Mouse (Mus musculus) ES-CJ7 (cell line): ENCODE data around the gene Cmah.
A peak's percentile ranks its signal among the peaks of the same experiment; 100 is the strongest.

Experiments used
- DNase-seq: peaks from one replicate; pipeline ENCODE4 v3.0.0; 2011; ENCODE audit warnings: low read depth, low spot score

Gene Cmah

DNA sequence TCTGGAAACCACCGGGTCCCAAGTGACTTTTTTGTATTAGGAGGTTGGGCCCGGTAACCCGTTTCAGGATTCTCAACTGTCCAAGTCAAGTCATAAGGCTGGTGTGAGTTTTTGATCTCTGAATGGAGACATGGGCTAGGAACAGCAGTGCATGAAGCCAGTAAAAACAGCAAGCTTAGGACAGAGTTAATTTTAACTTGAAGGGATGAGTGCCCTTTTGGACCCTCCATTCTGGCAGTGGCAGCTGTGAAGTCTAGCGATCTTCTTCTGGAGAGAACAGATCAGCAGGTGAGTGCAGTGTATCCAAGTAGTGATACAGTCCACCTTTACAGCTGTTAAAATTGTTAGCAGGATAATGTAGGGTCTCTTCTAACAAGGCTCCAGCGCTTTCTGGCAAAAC, at the start of gene Cmah:
Gene Cmah (plus strand): TSS at position 204 of the 400 bp plus-strand sequence.
- no peak for DNase-seq

DNA sequence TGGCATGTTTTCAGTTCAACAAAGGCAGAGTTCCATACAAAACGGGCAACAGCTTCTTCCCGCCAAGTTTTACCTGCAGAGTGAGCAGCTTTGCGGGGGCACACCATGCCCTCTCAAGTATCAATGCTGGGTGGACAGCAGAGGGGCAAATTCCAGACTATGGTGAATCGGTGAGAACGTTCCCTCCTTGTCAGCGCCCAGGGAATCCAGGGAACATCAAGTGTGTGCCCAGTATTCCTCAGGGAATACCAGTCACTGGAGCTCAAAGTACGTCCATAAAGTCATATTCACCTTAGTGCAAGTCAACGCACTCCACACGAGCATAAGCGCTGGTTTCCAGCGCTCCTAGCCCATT, 47.8 kb upstream of the Cmah start:
- DNase-seq, result no peak

DNA sequence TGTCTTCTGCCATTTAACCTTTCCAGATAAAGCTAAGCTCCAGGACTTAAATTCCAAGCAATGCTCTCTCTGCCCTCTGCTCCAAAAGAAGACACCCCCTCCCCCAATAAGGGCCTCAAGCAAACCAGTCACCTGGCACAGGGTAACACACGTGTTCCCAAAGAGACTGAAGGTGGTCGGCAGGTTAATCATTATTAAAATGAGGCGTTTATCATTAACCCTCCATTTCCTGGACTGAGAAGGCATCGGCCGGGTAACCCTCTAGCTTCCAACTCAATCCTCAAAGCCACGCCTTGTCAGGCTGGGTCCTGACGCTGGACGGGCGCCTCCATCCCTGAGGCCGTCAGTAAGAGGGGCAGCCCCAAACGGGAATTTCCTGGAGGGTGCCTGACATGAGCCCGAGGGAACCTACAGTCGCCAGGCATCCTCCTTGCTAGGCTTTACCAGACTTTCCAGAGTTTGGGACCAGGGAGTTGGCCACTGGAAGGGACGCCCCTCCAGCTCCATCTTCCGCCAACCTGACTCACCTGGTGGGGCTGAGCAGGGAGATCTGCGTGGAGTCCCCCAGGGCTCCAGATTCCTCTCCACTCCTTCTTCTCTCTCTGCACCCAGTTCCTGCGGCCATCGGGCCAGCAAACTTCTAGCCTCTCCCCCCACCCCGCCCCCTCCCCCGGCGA, 47.3 kb upstream of the Cmah start:
- peak; percentile 20 for DNase-seq

DNA sequence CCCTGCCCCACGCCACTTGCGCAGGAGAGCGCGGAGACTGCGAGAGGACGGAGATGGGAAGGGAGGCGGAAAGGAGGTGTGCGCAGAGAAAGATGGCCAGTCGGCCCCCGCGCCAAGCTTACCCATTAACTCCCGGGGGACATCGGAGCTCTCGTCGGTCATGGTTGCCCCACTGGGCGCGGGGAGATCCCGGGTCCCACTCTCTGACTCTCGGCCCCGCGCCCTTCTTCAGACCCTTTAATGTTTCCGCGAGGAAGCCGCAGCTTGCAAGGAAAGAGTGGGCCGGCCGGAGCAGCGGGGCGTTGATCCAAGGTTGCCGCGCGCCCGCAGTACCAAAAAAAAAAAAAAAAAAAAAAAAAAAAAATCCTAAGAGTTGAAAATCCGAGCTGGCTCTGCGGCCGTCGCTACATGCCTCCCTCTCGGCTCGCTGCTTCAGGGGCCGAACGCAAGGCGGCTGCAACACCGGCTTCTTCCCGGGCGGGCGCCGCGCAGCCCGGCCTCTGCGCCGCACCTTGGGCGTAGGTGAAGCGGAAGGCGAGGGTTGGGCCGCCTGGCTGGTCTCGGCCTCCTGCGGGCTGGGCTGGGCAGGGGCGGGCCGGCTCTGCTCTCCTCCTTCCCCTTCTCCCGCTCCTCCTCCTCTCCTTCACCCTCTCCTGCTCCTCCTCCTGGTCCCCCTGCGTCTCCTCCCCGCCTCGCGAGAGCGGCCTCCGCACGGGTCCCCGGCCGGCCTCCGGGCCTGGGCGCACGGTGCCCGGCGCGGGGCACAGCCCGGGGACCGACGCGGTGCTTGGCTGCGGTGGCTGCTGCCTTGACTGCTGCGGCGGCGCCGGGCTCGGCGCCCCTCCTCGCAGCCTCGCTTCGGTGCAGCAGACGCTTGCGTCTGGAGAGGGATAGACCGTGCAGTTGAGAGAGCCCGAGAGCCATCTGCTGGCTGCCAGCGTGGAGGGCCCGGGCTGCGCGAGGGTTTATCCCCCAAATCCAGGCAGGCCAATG, 46.5 kb upstream of the Cmah start, which contains the start of gene Carmil1:
Gene Carmil1 (minus strand): TSS at position 357 of the 993 bp plus-strand sequence.
- peak; percentile 79 for DNase-seq

DNA sequence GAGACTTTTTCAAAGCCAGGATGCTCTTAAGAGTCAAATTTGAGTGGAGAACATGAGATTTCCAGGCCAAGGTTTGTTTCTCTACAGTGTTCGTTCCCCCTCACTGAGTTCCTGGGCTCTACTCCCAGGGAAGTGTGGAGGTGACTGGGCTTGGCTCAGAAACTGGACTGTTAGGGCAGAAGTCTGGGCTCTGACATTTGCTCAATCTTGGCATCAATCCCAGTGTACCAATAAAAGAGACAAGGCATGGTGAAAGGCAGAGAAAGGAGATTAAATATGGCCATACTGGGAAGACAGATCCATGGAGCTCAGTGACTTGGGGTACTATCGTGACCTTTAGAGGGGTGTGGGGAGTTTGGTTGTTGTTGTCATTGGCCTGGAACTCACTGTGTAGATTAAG, 39.8 kb upstream of the Cmah start:
- DNase-seq, result no peak

DNA sequence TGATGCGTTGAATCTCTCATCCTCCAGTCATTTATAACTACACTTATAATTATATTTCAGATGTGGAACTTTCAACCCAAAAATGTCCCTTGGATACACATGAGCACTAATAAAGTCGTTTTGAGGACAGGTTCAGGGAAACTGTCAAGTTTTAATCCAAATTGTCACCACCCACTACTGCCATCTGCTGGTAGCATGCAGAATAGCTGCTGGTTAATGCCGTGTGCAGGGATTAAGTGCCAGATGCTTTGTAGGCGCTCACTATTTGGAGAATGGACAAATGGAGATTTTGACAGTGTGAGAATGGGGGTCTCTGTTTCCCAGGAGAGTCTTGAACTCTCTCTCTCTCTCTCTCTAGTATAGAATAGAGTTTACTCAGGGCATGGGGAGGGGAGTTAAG, 30.0 kb upstream of the Cmah start:
- DNase-seq, result peak; percentile 50

DNA sequence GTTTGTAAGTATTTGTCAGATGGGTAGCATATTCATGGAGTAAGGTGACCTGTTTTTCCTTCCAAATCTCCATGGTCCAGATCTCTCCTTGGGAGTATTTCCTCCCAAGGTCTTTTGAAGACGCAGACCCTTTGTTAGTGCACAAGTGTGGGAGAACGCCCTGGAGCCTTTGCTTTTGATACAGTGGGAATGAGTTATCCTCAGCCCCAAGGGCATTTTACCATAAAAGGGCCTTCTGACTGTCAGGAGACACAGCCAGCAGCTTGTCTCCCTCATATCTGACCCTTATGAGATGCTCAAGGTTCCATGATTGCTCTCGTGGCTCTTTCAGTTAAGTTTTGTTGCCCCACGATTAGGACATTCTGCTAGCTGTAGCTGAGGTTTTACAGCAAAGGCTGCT, 21.7 kb upstream of the Cmah start:
- DNase-seq, result no peak

DNA sequence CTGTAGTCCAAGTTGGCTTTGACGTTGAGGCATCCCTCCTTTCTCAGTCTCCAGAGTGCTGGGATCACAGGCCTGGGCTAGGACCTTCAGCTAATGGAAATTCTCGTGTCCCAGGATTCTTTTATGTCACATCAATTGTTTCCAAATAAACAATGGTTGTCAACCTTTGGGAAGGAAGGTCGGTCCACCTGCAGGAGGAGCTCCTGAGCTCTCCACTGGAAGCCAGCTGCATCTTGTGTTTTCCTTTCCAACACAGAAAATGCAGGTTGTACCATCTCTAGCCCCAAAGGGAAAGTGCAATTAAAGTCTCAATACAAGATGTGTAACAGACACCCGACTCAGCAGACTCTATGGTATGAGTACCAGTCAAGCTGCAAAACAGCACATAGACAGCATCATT, 21.0 kb upstream of the Cmah start:
- DNase-seq, result peak; percentile 9

DNA sequence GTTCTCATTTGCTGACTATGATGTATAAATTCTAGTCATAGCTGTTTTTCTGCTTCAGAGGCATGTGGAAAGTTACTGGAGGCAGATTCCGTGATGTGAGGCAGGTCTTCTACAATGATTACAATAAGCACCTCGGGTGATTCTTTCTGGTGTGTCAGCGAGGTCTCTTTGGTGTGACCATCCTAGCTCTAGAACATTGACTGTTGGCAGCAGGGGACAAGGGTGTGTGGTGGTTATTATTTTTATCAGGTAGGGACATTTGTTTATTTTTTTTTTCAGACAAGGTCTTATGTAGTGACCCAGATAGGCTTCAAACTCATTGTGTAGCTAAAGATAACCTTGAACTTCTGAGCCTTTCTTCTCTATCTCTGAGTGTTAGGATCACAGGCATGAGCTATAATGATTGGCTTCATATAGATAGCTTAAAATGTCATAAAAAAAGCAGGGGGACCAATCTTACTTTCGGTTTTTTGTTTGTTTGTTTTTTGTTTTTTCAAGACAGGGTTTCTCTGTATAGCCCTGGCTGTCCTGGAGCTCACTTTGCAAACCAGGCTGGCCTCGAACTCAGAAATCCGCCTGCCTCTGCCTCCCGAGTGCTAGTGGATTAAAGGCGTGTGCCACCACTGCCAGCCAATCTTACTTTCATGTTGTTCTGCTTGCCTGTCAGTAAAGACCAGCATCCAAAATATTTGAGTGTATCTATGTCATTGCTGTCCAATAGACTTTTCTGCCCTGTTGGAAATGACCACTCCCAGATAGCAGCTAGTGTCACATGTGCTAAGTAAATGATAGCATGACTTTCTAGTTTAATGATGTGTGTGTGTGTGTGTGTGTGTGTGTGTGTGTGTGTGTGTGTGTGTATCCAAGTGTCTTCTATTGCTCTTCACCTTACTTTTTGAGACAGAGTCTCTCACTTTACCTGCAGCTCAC, 15.9 kb upstream of the Cmah start:
- no peak for DNase-seq

DNA sequence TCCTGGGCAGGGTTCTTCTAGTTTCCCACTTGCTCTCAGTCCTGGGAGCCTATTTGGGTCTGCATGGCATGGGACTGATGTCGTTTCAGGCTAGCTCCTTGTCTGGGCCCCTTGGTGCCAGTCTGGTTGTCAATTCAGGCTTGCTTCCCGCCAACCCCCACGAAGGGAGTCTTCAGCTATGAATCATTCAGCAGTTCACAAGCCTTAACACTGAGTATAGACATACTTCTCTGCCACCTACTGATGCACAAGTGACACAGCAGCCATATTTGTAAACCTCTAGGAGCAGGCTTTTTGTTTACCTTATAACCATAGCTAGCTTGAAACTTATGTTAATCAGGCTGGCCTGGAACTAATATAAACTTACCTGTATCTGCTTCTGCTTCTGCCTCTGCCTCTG, 10.6 kb upstream of the Cmah start:
- DNase-seq, result no peak

DNA sequence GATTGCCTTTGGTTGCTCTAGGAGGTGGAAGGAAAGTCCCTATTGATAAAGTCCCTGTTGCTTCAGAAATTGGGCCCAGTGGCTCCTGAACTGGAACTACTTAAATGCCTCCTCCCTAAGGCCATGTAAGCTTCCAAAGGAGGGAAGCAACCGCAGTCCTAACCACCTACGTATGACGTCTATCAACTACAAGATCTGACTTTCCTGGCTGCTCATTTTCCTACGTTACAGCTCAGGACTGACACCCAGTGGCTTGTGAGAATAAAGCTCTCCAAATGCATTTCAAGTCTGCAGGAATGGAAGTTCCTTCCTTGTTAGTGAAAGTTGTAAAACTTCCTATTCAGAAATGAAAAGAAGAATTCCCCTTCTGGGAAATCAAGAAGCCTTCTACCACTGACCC, 8.6 kb upstream of the Cmah start:
- peak; percentile 58 for DNase-seq

DNA sequence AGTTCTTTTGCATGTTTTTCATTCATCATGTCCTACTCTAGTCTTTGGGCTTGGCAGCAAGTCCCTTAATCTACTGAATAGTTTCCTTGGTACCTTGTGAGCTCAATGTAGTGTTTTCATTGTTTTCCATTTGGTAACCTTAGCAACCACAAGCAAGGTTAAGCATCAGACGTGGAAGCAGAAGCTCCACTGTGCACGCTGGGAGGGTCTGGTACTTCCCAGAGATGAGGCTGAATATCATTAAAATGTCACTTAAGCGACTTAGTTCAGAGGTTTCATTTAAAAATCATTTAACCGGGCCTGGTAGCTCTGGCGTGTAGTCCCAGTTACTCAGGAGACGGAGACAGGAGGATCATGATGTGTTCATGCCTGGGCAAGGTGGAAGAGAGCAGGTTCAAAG, 5.9 kb upstream of the Cmah start:
- DNase-seq, result no peak

DNA sequence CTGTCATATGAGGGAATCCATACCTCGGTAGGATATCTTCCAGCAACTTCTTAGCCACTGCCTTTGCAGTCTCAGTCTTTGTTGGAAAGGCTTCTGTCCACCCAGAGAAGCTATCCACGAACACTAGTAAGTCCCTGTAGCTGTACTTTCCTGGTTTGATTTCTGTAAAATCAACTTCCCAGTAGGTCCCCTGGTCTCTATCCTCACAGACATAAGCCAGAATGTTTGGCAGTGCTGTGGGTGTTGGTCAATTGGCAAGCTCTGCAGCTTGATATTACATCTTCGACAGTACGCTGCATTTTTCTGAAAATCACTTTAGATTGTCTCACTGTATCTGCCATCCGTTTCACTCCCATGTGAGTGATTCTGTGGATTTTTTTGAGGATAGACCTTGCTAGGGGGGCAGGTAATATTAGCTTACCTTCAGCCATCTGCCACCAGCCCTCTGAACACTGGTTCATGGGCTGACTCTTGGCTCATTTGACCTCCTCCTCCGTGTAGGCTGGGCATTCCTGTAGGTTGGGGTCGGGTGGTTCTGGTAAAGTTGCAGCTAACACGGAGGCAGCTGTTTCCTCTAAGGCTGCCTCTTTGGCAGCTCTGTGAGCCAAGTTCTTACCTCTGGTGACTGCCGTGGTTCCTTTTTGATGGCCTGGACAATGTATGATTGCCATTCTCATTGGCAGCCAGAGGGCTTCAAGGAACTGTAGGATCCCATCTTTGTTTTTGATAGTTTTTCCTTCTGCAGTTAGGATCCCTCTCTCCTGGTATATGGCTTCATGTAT, 1.0 kb downstream of the Cmah start:
- no peak for DNase-seq

DNA sequence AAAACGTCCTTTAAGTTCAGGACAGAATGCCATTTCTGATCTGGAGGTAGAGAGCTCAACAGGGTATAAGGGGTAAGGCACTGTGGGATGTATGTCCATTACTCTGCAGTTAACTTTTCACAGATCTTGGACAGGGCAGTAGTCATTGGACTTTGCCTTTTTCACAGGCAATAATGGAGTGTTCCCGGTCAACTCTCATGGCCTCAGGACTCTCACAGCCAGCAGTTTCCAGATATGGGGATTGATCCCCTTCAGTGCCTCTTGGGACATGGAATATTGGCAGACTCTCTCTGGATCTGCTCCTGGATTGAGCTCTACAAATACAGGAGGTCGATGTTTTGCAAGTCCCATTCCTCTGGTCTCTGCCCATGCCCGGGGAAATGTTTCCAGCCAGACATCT, 2.9 kb downstream of the Cmah start:
- no peak for DNase-seq

DNA sequence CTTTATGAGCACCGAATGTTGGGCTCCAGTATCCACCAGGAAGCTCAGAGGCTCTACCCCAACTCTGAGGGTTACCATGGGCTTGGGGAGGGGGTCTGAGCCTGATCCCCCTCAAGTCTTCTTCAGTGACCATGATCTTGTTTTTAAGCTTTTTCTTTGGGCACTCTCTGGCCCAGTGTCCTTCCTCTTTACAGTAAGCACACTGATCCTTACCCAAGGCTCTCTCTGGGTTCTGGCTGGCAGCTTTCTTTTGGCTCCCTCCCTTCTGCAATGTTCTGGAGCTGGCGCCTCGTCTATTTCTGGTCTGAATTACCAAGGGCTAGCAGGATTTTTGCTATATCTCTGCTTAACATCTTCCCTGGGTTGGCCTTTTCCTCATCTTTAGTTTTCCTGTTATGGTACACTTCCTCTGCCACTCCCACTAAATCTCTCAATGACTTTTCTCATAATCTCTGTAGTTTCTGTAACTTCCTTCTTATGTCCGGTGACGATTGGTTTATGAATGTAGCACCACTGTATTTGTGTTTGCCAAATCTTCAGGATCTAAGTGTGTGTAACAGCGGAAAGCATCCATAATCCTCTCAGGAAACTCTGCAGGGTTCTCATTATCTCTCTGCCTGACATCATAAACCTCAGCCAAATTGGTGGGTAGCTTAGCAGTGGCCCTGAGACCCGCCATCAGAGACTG, 3.8 kb downstream of the Cmah start:
- DNase-seq, result no peak

DNA sequence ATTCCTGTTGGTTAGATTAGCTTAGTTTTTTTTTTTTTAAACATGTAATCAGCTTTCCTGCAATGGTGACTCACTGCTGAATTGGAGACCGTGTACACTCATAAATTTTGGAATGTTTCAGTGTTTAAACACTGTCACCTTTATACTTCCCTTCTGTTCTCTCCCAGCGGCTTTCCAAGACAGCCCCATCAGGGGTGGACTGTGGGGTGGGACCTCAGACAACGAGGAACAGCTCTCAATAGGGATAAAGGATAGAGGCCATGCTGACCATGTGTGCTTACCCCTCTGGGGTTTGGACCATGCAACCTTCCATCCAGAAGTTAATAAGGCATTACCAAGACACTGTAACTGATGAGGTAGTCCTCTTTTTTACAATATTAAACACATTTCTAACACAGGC, 5.3 kb downstream of the Cmah start:
- DNase-seq, result no peak

DNA sequence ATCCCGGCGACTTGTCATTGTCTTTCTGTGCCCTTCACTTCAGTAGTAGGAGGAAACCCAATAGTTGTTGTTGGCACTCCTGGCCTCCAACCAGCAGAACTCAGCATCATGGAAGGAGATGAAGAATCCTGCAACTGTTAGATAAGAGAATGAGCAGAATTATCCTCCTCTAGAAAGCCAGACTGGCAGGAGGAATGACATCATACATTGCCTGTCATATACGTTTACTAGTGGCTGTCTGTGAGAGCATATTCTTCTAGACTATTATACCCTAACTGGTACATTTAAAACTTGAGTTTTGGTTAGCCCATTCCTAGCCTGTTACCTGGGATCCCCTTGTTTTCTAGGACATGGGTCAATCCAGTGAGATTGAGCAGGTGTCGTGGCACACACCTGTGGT, 9.6 kb downstream of the Cmah start:
- DNase-seq, result no peak

DNA sequence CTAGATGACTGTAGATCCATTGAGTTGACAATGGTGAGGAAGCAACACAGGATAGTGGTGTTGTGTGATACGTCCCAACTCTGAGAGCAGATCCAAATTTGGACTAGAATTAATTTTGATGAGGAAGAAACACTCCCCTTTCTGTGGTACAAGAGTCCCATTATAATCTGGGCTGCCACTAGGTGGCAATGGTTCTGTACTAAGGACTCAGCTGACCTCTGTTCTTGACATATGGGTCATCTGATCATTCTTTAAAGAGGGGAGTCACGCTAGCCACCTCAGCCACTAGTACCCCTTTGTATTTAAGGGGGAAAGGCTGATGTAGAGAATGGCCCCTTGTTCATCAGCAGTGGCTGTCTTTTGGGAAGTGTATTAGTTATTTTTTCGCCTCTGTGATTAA, 10.7 kb downstream of the Cmah start:
- peak; percentile 22 for DNase-seq

DNA sequence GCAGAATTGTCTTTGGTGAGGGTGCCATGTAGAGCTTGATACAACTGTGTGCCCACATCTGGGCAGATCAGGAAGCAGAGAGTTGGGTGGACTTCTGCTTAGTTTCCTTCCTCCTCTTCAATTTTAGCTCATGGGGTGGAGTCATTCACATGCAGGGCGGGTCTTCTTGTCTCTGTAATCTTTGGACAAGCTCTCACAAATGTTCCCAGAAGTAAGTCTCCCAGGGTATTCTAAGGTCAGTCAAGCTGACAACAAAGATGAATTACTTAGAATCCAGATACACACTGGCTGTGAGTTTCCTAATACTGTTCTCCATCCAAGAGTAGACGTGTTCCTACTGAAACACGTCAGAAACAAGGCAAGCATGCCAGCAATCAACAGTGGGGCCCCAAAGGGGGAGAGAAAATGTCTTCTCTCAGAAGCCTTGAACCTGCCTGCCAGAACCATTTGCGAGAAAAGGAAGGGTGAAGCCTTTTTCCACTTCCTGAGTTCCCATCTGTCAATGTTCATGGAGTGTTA, 11.2 kb downstream of the Cmah start:
- no peak for DNase-seq

DNA sequence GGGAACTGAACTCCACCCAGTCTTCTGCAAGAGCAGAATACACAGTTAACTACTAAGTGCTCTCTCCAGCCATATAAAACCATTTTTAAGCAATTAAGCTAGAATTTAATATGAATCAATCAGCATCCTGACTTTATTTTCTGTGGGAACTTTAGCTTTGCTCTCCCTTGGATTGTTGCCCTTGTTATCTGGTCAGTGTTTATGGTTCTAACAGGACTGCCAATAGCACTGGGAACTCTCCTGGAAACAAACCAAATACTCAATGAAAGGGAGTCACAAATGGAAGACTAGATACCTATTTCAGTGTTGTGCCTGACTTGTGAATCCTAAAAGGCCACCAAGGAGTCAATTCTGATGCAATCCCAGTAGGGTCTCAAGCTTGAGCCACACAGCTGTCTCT, 12.7 kb downstream of the Cmah start:
- DNase-seq, result no peak
